Mouse (Mus musculus) liver, embryonic 14.5 days (tissue): ENCODE results near the gene Acer1.

Source experiments
- CTCF ChIP-seq: IDR thresholded peaks from 2 replicates; pipeline ENCODE4 v1.5.1; 2016; ENCODE audit warnings: antibody characterized with exemption, low read depth, control low read depth
- EP300 ChIP-seq: IDR thresholded peaks from 2 replicates; pipeline ENCODE4 v1.6.1; 2016; ENCODE audit warnings: antibody characterized with exemption, low read depth

GRCm38 (mm10) chr17:56988921-56989430 lies 7.0 kb upstream of the Acer1 start:
- no peak for TF ChIP-seq EP300
- peak; percentile 23; the same call in 1 of the 2 replicates for TF ChIP-seq CTCF
